Mouse (Mus musculus) embryo, embryonic 11 days (tissue): ENCODE measurements around the gene Habp2.

Source experiments
- DNase-seq: peaks from one replicate; pipeline ENCODE4 v3.0.0-alpha.2; 2015

The Habp2 gene

DNA sequence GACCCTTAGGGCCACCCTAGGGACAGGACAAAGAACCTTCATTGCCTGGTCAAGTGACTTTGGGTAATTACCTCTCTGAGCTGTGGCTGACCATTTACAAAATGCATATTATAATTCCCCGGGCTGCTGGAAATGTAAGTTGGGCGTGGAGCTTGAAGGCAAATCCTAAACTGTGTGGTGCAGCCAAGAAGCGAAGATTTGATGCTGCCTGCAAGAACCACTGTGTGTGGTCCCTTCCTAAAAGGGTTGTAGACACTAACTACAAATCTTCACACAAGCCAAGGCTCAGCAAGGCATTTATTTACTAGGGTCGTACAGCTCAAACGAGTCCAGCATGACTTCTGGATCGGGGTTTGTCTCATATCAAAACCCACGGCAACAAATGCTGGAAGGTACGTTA is 77.6 kb downstream of the Habp2 start:
- no peak for DNase-seq

GRCm38 (mm10) chr19:56366168-56366567 is 79.2 kb downstream of the Habp2 start:
- DNase-seq, result no peak

GRCm38 (mm10) chr19:56366625-56367024 is 79.7 kb downstream of the Habp2 start:
- no peak for DNase-seq

DNA sequence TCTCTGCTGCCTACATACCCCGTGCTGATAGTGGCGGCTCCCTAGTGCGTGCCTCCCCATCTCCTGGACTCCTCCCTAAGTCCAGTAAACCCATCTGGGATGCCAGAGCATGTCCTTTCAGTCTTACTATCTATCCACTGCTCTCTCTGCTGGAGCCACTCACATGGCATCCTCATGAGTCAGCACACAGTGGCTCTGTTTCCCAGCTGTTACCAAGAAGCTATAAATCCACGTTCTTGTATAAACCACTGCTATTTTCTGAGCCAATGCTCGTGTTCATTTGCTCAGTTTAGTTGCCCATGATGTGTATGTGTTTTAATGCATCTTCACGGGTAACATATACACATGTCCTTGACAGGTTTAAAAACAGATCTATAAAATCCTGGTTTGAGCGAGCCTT is 80.8 kb downstream of the Habp2 start:
- DNase-seq, result no peak

GRCm38 (mm10) chr19:56368912-56369311 is 82.0 kb downstream of the Habp2 start:
- no peak for DNase-seq
